Mouse (Mus musculus): ENCODE measurements around the gene Ammecr1. TPM values are rescaled to one million over a fixed set of nuclear protein-coding genes. Genes with fewer than 3 reads are reported as not detected.

Ammecr1 gene
- 1 to 10 TPM; 5.7 to 6.8 TPM for total RNA-seq (2021)
- long read RNA-seq, experiment 1, full-length matches to known transcripts: 1 of 4 reads
- long read RNA-seq, experiment 1, partial matches to known transcripts: 0 of 4 reads
- long read RNA-seq, experiment 1, other reads (novel, unspliced or antisense): 3 of 4 reads
- long read RNA-seq, experiment 2, partial matches to known transcripts: 0 of 1 reads
- long read RNA-seq, experiment 2, other reads (novel, unspliced or antisense): 1 of 1 reads

DNA sequence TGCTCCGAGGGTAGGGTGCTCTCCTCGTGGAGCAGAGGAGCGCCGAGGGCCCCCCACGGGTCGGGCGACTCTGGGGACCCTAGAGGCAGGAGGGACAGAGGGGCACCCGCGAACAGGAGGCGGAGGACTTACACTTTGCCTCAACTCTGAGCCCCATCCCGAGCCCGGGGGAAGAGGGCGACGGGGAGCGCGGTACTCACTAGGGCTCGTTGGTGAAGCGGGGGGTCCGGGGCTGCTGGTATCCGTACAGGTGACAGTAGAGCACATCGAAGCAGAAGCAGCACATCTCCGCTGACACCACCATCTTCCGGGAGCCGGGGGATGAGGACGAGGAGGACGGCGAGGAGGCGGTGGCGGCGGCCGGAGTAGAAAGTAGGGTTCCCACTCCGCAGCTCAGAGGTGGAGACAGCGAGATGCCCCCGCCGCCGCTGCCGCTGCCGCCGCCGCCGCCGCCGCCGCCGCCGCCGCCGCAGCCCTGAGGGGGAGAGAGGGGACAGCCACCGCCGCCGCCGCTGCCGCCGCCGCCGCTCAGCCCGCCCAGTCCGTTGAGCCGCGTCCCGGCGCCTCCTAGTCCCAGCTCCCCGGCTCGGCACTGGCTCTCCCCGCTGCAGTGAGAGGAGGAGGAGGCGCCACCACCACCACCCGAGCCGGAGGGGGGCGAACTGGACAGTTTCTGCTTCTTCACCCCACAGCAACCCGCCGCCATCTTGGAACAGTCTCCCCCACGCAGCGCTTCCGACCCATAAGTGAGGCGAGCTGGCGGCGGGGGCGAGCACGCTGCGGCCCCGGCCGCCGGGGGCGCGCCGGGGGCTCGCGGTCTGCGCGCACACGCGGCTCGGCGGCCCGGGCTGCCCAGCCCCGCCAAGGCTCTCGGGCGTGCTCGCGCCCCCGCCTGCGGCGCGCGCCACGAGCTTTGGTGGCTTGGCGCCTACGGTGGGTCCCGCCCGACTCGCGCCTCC, at the start of gene Ammecr1:
TSS of gene Ammecr1 (minus strand) at position 721 of the 959 bp plus-strand sequence.
- DNase-seq: peak; percentile 70

- DNase-seq: no peak
Measured at GRCm38 (mm10) chrX:143014118-143014517, 47.6 kb upstream of the Ammecr1 start.

DNA sequence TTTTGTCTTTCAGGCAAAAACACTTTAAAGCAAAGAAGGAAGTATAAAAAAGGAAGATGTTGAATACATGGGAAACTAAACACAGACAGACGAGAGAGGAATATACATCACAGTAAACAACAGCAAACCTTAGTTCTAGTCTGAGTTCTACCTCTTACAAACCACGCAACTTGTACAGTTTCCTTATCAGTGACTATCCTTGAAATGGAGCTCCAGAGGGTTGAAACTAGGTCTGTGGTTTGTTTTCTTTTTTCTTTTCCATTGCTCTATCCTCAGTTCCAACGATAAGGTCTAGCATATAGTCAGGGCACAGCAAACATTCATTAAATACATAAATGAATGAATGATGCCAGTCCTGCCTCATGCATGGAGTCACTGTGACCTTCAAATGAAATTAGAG, 45.8 kb upstream of the Ammecr1 start:
- no peak for DNase-seq

DNA sequence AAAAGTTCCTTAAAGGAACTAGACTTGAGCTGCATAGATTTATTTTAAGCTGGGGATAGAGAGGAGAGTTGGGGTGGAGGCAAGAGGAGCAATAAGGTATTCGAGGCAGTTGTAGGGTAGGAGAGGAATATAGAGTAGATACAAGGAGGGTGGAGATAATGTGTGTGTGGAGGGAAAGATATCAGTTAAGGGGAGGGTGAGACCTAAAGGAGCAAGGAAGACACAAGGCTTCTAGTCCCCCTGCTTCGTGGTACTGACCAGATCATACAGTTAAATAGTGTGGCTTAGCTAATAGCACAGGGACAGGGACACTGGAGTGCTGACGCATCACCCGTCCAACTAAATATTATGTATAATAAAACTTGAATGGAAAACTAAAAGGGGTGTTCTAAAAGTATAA, 45.3 kb upstream of the Ammecr1 start:
- no peak for DNase-seq

- DNase-seq: no peak
Measured at GRCm38 (mm10) chrX:143004131-143004846, 37.8 kb upstream of the Ammecr1 start.

GRCm38 (mm10) chrX:142997214-142997613, 30.7 kb upstream of the Ammecr1 start:
- DNase-seq: no peak

DNA sequence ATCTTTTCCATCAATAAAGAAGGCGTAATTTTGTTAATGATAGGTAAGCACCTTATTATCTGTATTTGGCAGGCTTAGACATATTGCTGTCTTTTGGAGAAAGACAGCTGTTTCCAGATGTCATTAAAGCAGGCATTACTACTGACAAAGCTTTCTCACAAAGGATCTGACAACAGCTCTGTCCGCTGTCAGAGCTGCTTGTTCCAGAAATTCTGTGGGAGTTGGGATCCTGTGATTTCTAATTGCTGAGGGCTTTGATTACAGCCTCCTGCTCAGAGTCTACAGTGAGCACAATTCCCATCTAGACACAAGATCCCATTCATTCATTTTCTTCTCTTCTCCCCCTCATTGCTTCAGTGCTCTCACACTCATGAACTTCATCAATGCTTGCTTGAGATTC, 28.0 kb upstream of the Ammecr1 start:
- no peak for DNase-seq

GRCm38 (mm10) chrX:142984170-142984569, 17.6 kb upstream of the Ammecr1 start:
- DNase-seq: no peak

- no peak for DNase-seq
Measured at GRCm38 (mm10) chrX:142983638-142984037, 17.1 kb upstream of the Ammecr1 start.

GRCm38 (mm10) chrX:142981530-142982130, 15.1 kb upstream of the Ammecr1 start:
- no peak for DNase-seq

GRCm38 (mm10) chrX:142980855-142981529, 14.5 kb upstream of the Ammecr1 start:
- no peak for DNase-seq

GRCm38 (mm10) chrX:142979224-142979623, 12.7 kb upstream of the Ammecr1 start:
- DNase-seq: no peak

DNA sequence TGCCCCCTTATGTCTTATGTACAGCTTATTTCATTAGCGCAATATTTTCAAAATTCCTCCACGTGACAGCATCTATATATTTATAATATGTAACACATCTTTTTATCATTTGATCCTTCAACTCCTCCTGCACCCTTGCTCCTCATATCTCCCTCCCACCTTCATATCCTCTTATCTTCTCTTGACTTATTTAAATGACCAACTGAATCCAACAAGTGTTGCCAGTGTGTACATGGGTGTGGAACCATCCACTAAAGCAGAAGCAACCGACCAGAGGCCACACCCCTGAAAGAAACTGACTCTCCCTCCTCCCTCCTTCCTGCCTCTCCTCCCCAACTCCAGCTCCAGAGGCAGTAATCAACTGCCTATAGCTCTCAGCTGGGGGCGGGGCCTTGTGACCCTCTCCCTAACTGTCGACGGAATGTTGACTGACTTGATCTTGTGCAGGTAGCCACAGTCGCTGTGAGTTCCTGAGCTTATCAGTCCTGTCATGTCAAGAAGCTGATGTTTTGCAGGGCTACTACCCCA, 6.0 kb upstream of the Ammecr1 start:
- DNase-seq: no peak

- DNase-seq: no peak
Measured at GRCm38 (mm10) chrX:142971759-142972158, 5.2 kb upstream of the Ammecr1 start.

- DNase-seq: no peak
Measured at GRCm38 (mm10) chrX:142967067-142967466, 539 bp upstream of the Ammecr1 start.

- DNase-seq: no peak
Measured at GRCm38 (mm10) chrX:142965236-142966007, 1.1 kb downstream of the Ammecr1 start.

DNA sequence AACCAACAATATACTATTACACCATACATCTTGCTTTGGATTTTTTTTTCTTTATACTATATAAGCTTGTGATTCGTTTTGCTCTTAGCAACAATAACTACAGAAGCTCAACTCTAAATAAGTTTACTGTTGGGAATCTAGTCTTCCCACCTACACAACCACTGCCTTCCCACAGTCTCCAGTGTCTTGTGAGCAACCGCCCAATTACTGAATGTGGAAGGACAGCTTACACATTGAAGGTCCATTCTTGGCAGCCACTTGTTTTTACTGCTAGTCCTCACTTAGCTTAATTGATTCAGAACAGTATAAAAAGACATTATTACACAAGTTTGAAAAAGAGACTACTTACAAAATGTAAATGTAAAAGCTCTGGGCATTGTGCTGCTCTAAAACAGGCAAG, 6.1 kb downstream of the Ammecr1 start:
- no peak for DNase-seq

DNA sequence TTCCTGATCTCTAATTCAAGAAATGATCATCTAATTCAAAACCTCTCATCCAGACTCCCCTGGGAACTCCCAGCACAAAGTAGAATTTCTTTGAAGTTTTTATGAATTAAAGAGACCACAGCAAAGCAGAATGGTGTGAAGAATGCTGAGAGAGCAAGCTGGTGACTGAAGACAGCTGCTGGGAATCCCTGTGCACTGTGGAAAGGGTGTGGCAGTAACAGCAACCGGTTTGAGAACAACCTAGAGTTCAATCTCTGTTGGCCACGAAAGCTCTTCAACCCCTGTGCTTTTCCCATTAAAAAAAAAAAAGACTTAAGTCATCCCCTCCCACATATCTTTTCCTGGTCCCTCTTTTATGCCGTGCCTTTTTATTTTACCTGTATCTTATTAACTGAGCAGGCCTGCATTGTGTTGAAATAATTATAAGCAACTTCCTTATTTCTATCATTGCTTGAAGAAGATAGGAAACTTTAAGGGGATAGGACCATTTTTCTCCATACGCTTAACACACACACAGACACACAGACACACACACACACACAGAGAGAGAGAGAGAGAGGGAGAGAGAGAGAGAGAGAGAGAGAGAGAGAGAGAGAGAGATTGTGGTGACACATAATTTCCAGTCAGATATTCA, 6.7 kb downstream of the Ammecr1 start:
- DNase-seq: no peak

- DNase-seq: no peak
Measured at GRCm38 (mm10) chrX:142928430-142928829, 38.1 kb downstream of the Ammecr1 start.

DNA sequence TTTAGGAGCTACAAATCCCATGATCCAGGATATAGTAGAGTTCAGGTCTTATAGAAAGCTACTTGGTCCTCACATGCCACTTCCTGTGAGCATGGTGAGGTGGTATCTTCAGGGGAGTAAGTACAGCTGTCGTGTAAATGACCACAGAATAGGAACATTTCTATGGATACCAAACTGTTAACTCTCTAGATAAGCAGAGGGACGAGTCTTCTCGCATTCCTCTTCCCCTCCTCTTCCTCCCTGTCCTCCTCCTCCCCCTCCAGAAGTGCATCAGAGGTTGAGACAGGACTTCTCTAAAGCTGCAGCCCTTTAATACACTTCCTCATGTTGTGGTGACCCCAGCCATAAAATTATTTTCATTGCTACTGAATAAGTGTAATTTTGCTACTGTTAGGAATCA, 49.1 kb downstream of the Ammecr1 start:
- no peak for DNase-seq
